Mouse (Mus musculus) B cell, adult 2 months (primary cell): ENCODE data around the gene Spin2g.
"Not testable (repeated sequence)": the region's sequence is repeated elsewhere in the genome, so short reads cannot be mapped to it uniquely, and the experiment has no call there.

ENCODE experiments used
- DNase-seq, 2 experiments: peaks; one replicate each; pipeline ENCODE4 v3.0.0; 2022

Gene Spin2g

DNA sequence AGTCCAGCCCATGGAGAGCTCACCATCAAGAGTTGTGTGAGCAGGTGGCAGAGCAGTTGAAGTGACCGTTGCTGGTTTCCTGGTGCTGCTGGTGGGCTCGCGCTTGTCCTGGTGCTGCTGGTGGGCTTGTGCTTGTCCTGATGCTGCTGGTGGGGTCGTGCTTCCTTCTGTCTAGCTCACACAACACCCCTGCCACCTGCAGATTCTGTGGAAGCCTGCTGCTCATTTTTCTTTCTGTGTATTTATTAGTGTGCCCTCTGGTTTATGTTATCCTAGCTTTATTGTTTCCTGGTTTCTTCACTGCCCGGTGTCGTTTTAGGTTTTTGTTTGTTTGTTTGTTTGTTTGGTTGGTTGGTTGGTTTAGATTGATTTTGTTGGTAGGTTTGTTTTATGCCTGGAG, at the start of gene Spin2g:
Gene Spin2g, minus strand, starts transcription at position 101 of the 400 bp plus-strand sequence.
- DNase-seq: not testable (repeated sequence)
